Mouse (Mus musculus): ENCODE data around the gene Rfwd3. TPM values are rescaled to one million over a fixed set of nuclear protein-coding genes. Genes with fewer than 3 reads are reported as not detected.
A peak's percentile ranks its signal among the peaks of the same experiment; 100 is the strongest.
"Not testable (repeated sequence)": the region's sequence is repeated elsewhere in the genome, so short reads cannot be mapped to it uniquely, and the experiment has no call there.

Rfwd3 gene
- polyA plus RNA-seq, 1 experiment from 2014 or later: 74.4 TPM

DNA sequence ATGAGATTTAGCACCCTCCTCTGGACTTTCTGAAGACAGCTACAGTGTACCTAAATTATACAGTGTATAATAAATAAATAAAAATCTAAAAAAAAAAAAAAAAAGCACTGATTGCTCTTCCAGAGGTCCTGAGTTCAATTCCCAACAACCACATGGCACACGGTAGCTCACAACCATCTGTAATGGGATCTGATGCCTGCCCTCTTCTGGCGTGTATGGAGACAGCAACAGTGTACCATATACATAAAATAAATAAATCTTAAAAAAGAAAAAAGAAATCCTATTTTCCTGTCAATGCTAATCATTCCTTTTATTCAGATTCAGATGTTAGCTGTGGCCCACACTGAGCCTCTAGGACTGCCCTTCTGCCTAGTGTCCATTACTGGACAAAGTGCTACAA lies 31.7 kb downstream of the Rfwd3 start:
- no peaks in the 10 kb centered on the region for H3K9me3 ChIP-seq
- H3K27ac ChIP-seq (replicated peaks): no peak overlapping the region
- 83% methylated on average over 2 of the region's 2 CpGs for WGBS
- no peak overlapping the region for H3K9ac ChIP-seq (replicated peaks)
- no peak for ATAC-seq (ENCODE audit: low FRiP score, low read depth)
- H3K4me1 ChIP-seq: no peaks in the 10 kb centered on the region
- peaks cover 18% of the 10 kb centered on the region for H3K36me3 ChIP-seq
- H3K4me2 ChIP-seq (replicated peaks): no peak overlapping the region
- no peaks in the 10 kb centered on the region for H3K27me3 ChIP-seq
- no peak overlapping the region for H3K4me3 ChIP-seq

DNA sequence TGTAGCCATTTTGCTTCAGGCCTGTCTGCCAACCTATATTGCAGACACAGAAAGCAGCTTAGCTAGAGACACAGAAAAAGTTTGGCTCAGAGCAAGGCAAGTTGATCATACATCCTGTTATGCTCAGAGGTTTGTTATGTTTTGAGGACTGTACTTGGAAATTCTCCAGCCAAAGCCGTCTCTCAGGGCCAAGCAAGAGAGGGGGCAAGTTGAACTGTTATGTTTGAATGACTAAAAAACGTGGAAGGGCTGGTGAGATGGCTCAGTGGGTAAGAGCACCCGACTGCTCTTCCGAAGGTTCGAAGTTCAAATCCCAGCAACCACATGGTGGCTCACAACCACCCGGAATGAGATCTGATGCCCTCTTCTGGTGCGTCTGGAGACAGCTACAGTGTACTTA lies 33.9 kb downstream of the Rfwd3 start:
- H3K9ac ChIP-seq (replicated peaks); H3K4me3 ChIP-seq; H3K4me1 ChIP-seq; H3K9me3 ChIP-seq; H3K36me3 ChIP-seq; H3K27ac ChIP-seq (replicated peaks); H3K4me2 ChIP-seq (replicated peaks); H3K27me3 ChIP-seq; ATAC-seq (ENCODE audit: low FRiP score, low read depth): not testable (repeated sequence)
- 79% methylated on average over 7 of the region's 7 CpGs for WGBS

DNA sequence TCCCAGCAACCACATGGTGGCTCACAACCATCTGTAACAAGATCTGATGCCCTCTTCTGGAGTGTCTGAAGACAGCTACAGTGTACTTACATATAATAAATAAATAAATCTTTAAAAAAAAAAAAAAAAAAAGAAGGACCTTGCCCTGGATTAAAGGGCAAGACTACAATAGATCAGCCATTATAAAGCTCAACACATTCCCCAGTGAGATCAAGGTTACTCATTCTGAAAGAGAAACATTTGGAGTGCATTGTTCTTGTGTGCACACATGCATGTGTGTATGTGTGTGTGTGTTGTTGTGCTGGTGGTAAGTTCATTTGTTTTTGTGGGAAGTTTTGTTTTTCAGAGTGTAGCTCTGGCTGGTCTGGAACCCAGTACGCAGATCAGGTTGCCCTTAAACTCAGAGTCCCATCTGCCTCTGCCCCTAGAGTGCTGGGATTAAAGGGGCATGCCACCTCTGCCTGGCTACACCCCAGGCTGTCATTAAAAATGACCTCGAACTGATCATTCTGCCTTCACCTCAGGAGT lies 35.3 kb downstream of the Rfwd3 start:
- Histone ChIP-seq H3K9me3 (no peaks in the 10 kb centered on the region), H3K36me3 (no peaks in the 10 kb centered on the region), H3K27me3 (no peaks in the 10 kb centered on the region), H3K27ac (replicated peaks) (no peak overlapping the region), H3K4me2 (replicated peaks) (no peak overlapping the region), H3K4me1 (no peaks in the 10 kb centered on the region), H3K9ac (replicated peaks) (no peak overlapping the region), H3K4me3 (no peak overlapping the region)
- 76% methylated on average over 2 of the region's 2 CpGs for WGBS
- no peak for ATAC-seq (ENCODE audit: low FRiP score, low read depth)

DNA sequence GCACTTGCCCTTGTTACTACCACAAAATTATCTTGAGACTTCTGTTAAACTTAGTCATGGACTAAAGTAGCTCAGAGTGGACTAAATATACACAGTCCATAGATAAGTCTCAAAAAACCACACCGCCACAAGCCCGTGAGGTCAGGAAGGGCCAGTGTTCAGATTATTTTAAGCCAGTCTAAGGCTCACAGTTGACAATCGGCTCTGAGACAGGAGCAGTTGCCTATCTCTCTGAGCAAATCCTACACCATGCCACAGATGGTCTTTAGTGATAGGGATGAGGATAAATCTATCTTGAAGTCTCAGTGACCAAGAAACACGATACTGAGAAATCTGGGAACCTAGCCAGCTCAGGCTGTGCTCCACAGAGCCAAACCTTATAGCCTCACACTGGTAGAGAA lies 38.0 kb downstream of the Rfwd3 start:
- Histone ChIP-seq H3K36me3 (no peaks in the 10 kb centered on the region), H3K4me2 (replicated peaks) (no peak overlapping the region), H3K9ac (replicated peaks) (no peak overlapping the region), H3K9me3 (no peaks in the 10 kb centered on the region), H3K4me3 (no peak overlapping the region), H3K27me3 (no peaks in the 10 kb centered on the region), H3K27ac (replicated peaks) (no peak overlapping the region), H3K4me1 (peaks cover 8% of the 10 kb centered on the region; the same call in 1 of the 2 replicates)
- 89% methylated on average over 4 of the region's 4 CpGs for WGBS
- no peak for ATAC-seq (ENCODE audit: low FRiP score, low read depth)

DNA sequence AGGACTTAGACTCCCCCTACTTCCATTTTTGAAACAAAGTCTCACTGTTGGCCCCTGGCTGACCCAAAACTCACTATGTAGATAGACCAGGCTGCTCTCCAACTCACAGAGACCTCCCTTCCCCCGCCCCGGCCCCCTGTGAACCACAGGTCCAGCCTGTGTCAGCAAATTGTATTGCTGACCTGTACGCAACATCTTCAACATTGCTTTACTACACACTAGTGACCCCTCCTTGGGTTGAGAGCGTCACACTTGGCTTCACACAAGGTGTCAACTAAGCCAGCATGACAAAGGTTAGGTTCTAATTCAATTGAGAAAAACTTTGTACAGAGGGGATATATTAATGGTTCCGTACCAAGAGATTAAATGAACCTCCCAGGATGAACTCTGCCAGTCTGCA lies 39.8 kb downstream of the Rfwd3 start:
- Histone ChIP-seq H3K27ac (replicated peaks) (no peak overlapping the region), H3K36me3 (0 out of 2 replicates have a peak, but pooled peaks cover 5% of the 10 kb centered on the region), H3K4me3 (no peak overlapping the region), H3K9me3 (no peaks in the 10 kb centered on the region), H3K4me1 (peaks cover 8% of the 10 kb centered on the region; the same call in 1 of the 2 replicates), H3K9ac (replicated peaks) (no peak overlapping the region), H3K27me3 (no peaks in the 10 kb centered on the region), H3K4me2 (replicated peaks) (no peak overlapping the region)
- ATAC-seq (ENCODE audit: low FRiP score, low read depth): no peak
- WGBS: 96% methylated on average over 5 of the region's 5 CpGs

DNA sequence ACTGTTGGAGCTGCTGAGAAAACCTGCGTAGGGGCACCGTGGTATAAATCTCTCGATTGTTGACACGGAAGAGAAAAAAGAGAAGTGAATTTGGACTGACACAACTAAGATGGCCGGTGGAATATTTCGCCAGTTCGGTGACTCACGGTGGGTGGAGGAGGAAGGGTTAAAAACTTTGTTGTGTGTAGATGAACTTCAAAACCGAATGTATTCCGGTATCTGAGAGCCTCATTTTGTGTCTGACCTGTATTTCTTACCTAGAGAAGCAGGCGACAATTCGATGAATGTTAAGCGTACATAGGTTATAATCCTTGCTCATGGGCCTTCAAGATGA lies 40.6 kb downstream of the Rfwd3 start:
- H3K9me3 ChIP-seq: no peaks in the 10 kb centered on the region
- H3K4me3 ChIP-seq: peak overlapping the region; percentile 79
- H3K4me1 ChIP-seq: peaks cover 8% of the 10 kb centered on the region; the same call in 1 of the 2 replicates
- peak overlapping the region; percentile 52 for H3K4me2 ChIP-seq (replicated peaks)
- H3K27ac ChIP-seq (replicated peaks): peak overlapping the region; percentile 98
- ATAC-seq (ENCODE audit: low FRiP score, low read depth): no peak
- no peaks in the 10 kb centered on the region for H3K27me3 ChIP-seq
- 0 out of 2 replicates have a peak, but pooled peaks cover 5% of the 10 kb centered on the region for H3K36me3 ChIP-seq
- WGBS: 12% methylated on average over 13 of the region's 13 CpGs
- H3K9ac ChIP-seq (replicated peaks): peak overlapping the region; percentile 93; the same call in 1 of the 2 replicates

DNA sequence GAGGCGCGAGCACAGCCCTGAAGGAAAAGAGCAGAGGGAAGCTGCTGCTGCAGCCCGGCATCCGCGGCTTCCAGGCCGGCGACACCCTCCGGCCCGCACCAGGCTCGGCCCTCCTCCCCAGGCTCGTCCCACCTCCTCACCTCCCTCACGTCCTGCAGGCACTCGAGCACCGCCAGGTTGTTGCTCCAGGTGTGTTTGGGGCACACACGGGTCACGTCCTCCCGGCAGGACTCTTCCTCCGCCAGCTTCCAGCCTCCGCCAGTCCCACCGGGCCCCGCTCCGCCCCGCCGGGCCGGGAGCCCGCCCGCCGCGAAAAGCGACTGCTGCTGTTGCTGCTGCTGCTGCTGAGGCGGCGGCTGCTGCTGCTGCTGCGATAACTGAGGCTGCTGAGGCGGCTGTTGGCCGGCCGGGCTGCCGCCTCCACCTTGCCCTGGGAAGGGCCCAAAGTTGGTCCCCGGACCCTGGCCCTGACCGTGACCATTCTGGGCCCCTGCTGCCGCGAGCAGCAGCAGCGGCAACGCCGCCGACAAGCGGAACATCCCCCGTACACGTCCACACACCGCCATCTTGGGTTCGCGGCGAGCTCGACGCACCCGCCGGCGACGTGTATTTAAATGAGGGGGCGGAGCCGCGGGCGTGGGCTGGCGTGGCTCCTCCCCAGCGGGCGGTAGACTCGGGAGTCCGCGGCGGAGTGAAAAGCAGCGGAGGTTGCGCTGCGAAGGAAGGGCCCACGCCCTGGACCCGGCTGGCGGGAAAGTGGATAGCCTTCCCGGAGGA lies 41.2 kb downstream of the Rfwd3 start, which contains the start of gene Glg1:
TSS of gene Glg1 (minus strand) at position 586 of the 777 bp plus-strand sequence.
- under 1% methylated on average over 75 of the region's 76 CpGs for WGBS
- H3K4me2 ChIP-seq (replicated peaks): peak within 1 kb of the TSS; percentile 52
- peak within 1 kb of the TSS; percentile 98 for H3K27ac ChIP-seq (replicated peaks)
- no peaks in the 10 kb centered on the region for H3K9me3 ChIP-seq
- peaks cover 8% of the 10 kb centered on the region; the same call in 1 of the 2 replicates for H3K4me1 ChIP-seq
- peak within 1 kb of the TSS; percentile 93 for H3K9ac ChIP-seq (replicated peaks)
- H3K27me3 ChIP-seq: no peaks in the 10 kb centered on the region
- H3K4me3 ChIP-seq: peak within 1 kb of the TSS; percentile 79
- peak; percentile 88 for ATAC-seq (ENCODE audit: low FRiP score, low read depth)
- 0 out of 2 replicates have a peak, but pooled peaks cover 5% of the 10 kb centered on the region for H3K36me3 ChIP-seq

DNA sequence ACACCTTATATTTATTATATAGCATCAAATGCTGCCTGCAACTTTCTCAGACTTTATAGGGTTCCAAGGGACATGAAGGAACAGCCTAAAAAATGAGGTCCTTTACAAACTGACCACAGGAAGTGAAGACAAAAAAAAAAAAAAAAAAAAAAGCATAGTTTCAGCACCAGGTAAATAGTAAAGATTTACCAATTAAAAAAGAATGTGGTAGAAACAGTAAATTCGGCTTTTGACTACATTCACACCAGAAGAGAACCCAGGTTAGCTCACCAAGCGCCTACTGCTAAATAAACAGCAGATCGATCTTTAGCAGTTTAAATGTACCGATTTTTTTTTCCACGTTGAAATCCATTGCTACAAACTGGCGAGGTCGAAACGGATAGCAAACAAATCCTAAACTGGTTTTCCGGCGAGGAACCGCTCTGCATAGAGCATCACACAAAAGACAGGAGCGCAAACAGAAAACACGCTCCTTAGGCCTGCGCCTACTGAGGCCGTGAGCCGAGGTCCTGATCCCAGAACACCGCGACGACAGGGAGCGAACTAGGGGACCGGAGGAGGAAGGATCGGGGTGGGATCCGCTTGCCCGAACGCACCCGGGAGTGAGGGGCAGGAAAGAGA lies 41.9 kb downstream of the Rfwd3 start:
- Histone ChIP-seq H3K9ac (replicated peaks) (peak overlapping the region; percentile 93), H3K27me3 (no peaks in the 10 kb centered on the region), H3K36me3 (0 out of 2 replicates have a peak, but pooled peaks cover 5% of the 10 kb centered on the region), H3K27ac (replicated peaks) (peak overlapping the region; percentile 98), H3K4me3 (peak overlapping the region; percentile 79), H3K9me3 (no peaks in the 10 kb centered on the region), H3K4me2 (replicated peaks) (peak overlapping the region; percentile 52), H3K4me1 (peaks cover 8% of the 10 kb centered on the region; the same call in 1 of the 2 replicates)
- WGBS: under 1% methylated on average over 26 of the region's 26 CpGs
- ATAC-seq (ENCODE audit: low FRiP score, low read depth): peak; percentile 63; the same call in 1 of the 2 replicates

DNA sequence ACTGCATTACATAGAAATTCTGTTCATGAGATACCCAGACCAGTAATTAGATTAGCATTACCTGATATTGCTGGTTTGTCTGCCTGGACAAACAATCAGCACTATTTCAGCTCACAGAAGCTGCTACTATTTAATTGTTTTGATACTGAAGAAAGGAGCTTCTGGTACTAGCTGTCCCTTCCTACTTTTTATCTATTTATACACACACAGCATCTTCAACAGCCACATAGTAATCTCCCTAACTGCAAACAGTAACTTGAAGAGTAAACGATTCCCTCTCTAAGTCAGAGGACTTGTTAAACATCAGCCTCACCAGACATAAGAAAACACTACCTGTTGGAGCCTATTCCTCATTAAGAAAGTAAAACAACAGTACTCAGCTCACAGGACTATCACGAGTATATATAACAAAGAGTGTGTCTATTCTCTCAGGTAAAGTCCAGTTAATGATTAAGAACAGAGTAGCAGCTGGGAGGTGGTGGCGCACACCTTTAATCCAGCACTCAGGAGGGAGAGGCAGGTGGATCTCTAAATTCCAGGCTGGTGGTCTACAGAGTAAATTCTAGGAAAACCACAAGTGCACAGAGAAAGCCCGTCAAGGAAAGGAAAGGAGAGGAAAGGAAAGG lies 47.4 kb downstream of the Rfwd3 start:
- H3K4me3 ChIP-seq: no peak overlapping the region
- no peak overlapping the region for H3K4me2 ChIP-seq (replicated peaks)
- no peak overlapping the region for H3K9ac ChIP-seq (replicated peaks)
- H3K36me3 ChIP-seq: 0 out of 2 replicates have a peak, but pooled peaks cover 5% of the 10 kb centered on the region
- H3K27ac ChIP-seq (replicated peaks): no peak overlapping the region
- no peaks in the 10 kb centered on the region for H3K27me3 ChIP-seq
- WGBS: 94% methylated on average over 4 of the region's 4 CpGs
- no peaks in the 10 kb centered on the region for H3K9me3 ChIP-seq
- no peak for ATAC-seq (ENCODE audit: low FRiP score, low read depth)
- peaks cover 5% of the 10 kb centered on the region; the same call in 1 of the 2 replicates for H3K4me1 ChIP-seq

DNA sequence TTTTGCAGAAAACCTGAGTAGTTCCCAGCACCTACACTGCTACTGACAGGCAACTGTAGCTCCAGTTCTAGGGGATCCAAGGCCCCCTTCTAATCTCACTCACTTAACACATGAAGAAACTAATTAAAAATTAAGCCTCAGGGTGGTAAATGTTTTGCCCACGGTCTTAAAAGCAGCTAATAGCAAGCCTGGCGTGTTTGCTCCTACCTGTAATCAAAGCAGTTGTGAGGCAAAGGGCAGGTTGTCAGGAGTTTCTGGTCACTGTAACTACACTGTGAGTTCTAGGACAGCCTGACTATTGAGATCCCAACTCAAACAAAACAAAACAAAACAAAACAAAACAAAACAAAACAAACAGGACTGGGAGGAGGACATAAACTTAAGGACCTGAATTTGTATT lies 49.9 kb downstream of the Rfwd3 start:
- no peak overlapping the region for H3K27ac ChIP-seq (replicated peaks)
- WGBS: 87% methylated on average over 2 of the region's 2 CpGs
- no peaks in the 10 kb centered on the region for H3K4me1 ChIP-seq
- no peaks in the 10 kb centered on the region for H3K36me3 ChIP-seq
- no peak overlapping the region for H3K4me3 ChIP-seq
- no peak overlapping the region for H3K4me2 ChIP-seq (replicated peaks)
- H3K27me3 ChIP-seq: no peaks in the 10 kb centered on the region
- no peak for ATAC-seq (ENCODE audit: low FRiP score, low read depth)
- no peaks in the 10 kb centered on the region for H3K9me3 ChIP-seq
- no peak overlapping the region for H3K9ac ChIP-seq (replicated peaks)

DNA sequence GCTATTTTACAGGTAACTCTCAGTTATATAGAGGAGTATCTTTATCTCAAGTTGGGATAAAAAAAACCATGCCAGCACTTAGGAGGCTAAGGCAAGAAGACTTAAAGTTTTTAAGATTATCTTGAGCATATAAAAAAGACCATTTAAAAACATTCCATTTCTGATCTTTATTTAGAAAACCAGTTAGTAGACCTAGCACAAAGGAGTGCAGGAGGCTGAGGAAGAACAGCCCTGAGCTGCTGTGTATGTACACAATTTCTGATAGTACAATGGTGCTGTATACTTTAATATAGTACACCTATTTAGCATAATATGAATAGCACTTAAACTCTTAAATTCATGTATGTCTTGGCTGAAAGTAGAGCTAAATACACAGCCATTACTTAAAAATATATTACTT lies 51.9 kb downstream of the Rfwd3 start:
- no peak for ATAC-seq (ENCODE audit: low FRiP score, low read depth)
- no peaks in the 10 kb centered on the region for H3K36me3 ChIP-seq
- H3K9ac ChIP-seq (replicated peaks): no peak overlapping the region
- H3K4me3 ChIP-seq: no peak overlapping the region
- H3K4me2 ChIP-seq (replicated peaks): no peak overlapping the region
- H3K27me3 ChIP-seq: no peaks in the 10 kb centered on the region
- H3K4me1 ChIP-seq: no peaks in the 10 kb centered on the region
- H3K27ac ChIP-seq (replicated peaks): no peak overlapping the region
- no peaks in the 10 kb centered on the region for H3K9me3 ChIP-seq

DNA sequence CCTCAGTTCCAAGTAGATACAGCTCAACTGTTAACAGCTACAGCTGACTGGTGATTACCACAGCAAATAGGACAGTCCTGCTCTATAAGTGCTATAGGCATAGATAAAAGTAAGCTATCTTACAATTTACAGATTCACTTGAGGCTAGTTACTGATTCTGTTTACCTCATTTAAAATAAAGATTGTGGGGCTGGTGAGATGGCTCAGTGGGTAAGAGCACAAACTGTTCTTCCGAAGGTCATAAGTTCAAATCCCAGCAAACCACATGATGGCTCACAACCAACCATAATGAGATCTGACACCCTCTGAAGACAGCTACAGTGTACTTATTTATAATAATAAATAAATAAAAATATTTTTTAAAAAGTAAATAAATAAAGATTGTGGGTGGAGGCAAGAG lies 53.2 kb downstream of the Rfwd3 start:
- H3K9me3 ChIP-seq; H3K27ac ChIP-seq (replicated peaks); H3K27me3 ChIP-seq; H3K4me3 ChIP-seq; H3K36me3 ChIP-seq; H3K4me1 ChIP-seq; H3K9ac ChIP-seq (replicated peaks); H3K4me2 ChIP-seq (replicated peaks); ATAC-seq (ENCODE audit: low FRiP score, low read depth): not testable (repeated sequence)
- 91% methylated on average over 1 of the region's 1 CpGs for WGBS

All from midbrain, embryonic 12.5 days (tissue).